In the genomic region with DNA sequence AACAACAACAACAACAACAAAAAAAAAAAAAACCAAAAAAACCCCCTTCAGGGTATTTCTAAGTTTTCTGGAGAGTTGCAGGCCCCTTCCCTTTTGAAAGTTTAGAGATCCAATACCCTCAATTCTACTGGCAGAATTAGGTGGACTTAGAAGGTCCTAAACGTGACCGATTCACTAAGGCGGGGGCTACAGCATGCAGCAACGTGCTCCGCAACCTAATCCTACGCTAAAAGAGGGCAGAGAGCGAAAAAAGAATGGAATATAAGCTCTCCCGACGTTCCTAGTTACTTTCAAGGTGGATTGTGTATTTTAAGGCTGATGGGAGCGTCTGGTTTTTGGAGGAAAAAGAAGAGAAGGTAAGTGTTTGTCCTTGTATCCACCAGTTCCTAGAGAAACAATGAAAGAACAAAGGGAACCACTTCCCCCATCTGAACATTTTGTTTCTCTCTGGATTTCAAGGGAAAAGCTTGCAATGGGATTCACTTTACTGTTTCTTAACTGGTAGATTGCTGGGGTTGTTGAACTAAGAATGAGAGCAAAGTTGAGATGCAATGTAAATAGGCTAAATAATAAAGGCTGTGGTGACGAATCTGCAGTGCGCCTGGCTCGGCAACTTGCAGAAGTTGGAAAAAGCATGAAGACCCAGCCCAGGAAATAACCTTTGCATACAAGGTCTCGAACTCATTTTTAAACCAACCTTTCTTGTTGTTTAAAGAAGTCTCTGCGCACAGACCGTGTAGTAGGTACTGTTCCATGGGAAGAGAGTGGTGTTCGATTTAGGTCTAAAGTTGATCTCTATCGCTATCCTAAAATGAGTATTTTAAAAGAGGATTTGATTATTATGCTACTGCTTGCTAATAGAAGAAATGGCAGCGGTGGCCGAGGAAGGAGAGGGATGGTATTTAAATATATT, we compare ENCODE assay signal across 8 mouse cellular contexts. TPM values are rescaled to one million over a fixed set of nuclear protein-coding genes. Genes with fewer than 3 reads are reported as not detected.
A peak's percentile ranks its signal among the peaks of the same experiment; 100 is the strongest.
DNase-seq lines count a peak whose midpoint lies in the region; ATAC-seq and TF ChIP-seq lines count a peak whose summit lies in the region.

A gene (plus strand): TSS at position 222 of the 913 bp plus-strand sequence.

- no peak for TF ChIP-seq CTCF in G1E (IDR thresholded peaks at IDR 0.05; ENCODE audit: low read depth, low read length)

- no peaks in the 10 kb centered on the region for H3K36me3 ChIP-seq in G1E (replicated peaks)
- H3K36me3 ChIP-seq in embryonic facial prominence, embryonic 15.5 days, result no peaks in the 10 kb centered on the region
- no peaks in the 10 kb centered on the region for H3K36me3 ChIP-seq in heart, embryonic 14.5 days (ENCODE audit: control insufficient read depth, insufficient read depth, low read length)
- H3K36me3 ChIP-seq in midbrain, embryonic 11.5 days (ENCODE audit: control insufficient read depth, insufficient read depth, low read length), result no peaks in the 10 kb centered on the region

- 5% methylated on average over 20 of the region's 20 CpGs for WGBS in embryonic facial prominence, embryonic 15.5 days
- WGBS in heart, embryonic 14.5 days, result 1% methylated on average over 20 of the region's 20 CpGs
- 0% methylated on average over 20 of the region's 20 CpGs for WGBS in midbrain, embryonic 11.5 days

- ATAC-seq in G1E (ENCODE audit: extremely low read depth, insufficient number of reproducible peaks, low FRiP score, poor library complexity, severe bottlenecking), result no peak
- no peak for ATAC-seq in embryonic facial prominence, embryonic 15.5 days (ENCODE audit: insufficient number of reproducible peaks, low FRiP score, low TSS enrichment, low read depth)
- ATAC-seq in heart, embryonic 14.5 days (ENCODE audit: insufficient number of reproducible peaks, insufficient read depth, low FRiP score, low read depth), result no peak
- no peak for ATAC-seq in midbrain, embryonic 11.5 days (ENCODE audit: low FRiP score)

- DNase-seq in B cell, adult 2 months, result peak; percentile 40 to 42
- DNase-seq in G1E (ENCODE audit: low spot score), result no peak
- peak; percentile 38 to 64 for DNase-seq in kidney, postnatal 4 days
- peak; percentile 92 for DNase-seq in midbrain, embryonic 11.5 days (ENCODE audit: low spot score, missing footprints)
- DNase-seq in right cerebral cortex, postnatal 10 days (ENCODE audit: low spot score in 2 of 2), result no peak
- no peak for DNase-seq in testis, postnatal 10 days (ENCODE audit: low spot score)

- peak within 1 kb of the TSS; percentile 100 for H3K27ac ChIP-seq in embryonic facial prominence, embryonic 15.5 days (replicated peaks)
- H3K27ac ChIP-seq in heart, embryonic 14.5 days (replicated peaks in 1 of 2; ENCODE audit: control insufficient read depth in 1 of 2, insufficient read depth in 1 of 2, low read depth in 2 of 2, low read length in 2 of 2), result peak within 1 kb of the TSS; percentile 99 to 100
- peak within 1 kb of the TSS; percentile 100 for H3K27ac ChIP-seq in midbrain, embryonic 11.5 days (ENCODE audit: low read depth, low read length)

- peak within 1 kb of the TSS; percentile 68 for H3K9ac ChIP-seq in embryonic facial prominence, embryonic 15.5 days
- H3K9ac ChIP-seq in heart, embryonic 14.5 days (ENCODE audit: low read length), result peak within 1 kb of the TSS; percentile 94
- H3K9ac ChIP-seq in midbrain, embryonic 11.5 days (ENCODE audit: low read length), result peak within 1 kb of the TSS; percentile 100

- no peaks in the 10 kb centered on the region for H3K27me3 ChIP-seq in G1E (ENCODE audit: insufficient read depth, low read length)
- no peaks in the 10 kb centered on the region for H3K27me3 ChIP-seq in embryonic facial prominence, embryonic 15.5 days
- H3K27me3 ChIP-seq in heart, embryonic 14.5 days (ENCODE audit: control insufficient read depth, insufficient read depth, low read length), result no peaks in the 10 kb centered on the region
- H3K27me3 ChIP-seq in midbrain, embryonic 11.5 days (ENCODE audit: control insufficient read depth, insufficient read depth, low read length), result no peaks in the 10 kb centered on the region

- H3K4me2 ChIP-seq in embryonic facial prominence, embryonic 15.5 days (replicated peaks), result peak within 1 kb of the TSS; percentile 70
- peak within 1 kb of the TSS; percentile 82 for H3K4me2 ChIP-seq in heart, embryonic 14.5 days (ENCODE audit: low read length)
- H3K4me2 ChIP-seq in midbrain, embryonic 11.5 days, result peak within 1 kb of the TSS; percentile 95

- H3K9me3 ChIP-seq in G1E (replicated peaks), result no peaks in the 10 kb centered on the region
- no peaks in the 10 kb centered on the region for H3K9me3 ChIP-seq in embryonic facial prominence, embryonic 15.5 days (replicated peaks)
- H3K9me3 ChIP-seq in heart, embryonic 14.5 days (ENCODE audit: control insufficient read depth, low read length), result no peaks in the 10 kb centered on the region
- H3K9me3 ChIP-seq in midbrain, embryonic 11.5 days (ENCODE audit: control insufficient read depth, low read length), result no peaks in the 10 kb centered on the region

- H3K4me1 ChIP-seq in G1E (ENCODE audit: insufficient read depth, low read depth, low read length), result peaks cover 32% of the 10 kb centered on the region
- H3K4me1 ChIP-seq in embryonic facial prominence, embryonic 15.5 days, result peaks cover 14% of the 10 kb centered on the region
- H3K4me1 ChIP-seq in heart, embryonic 14.5 days (ENCODE audit: control insufficient read depth in 2 of 2, insufficient read depth in 2 of 2, low read length in 2 of 2), result peaks cover 5 to 18% of the 10 kb centered on the region in 2 experiments; a peak in 3 of 4 replicates
- peaks cover 43% of the 10 kb centered on the region for H3K4me1 ChIP-seq in midbrain, embryonic 11.5 days (ENCODE audit: control insufficient read depth, insufficient read depth, low read length)

- peak within 1 kb of the TSS; percentile 86 for H3K4me3 ChIP-seq in G1E (ENCODE audit: low read depth, low read length)
- H3K4me3 ChIP-seq in embryonic facial prominence, embryonic 15.5 days (replicated peaks), result peak within 1 kb of the TSS; percentile 62
- peak within 1 kb of the TSS; percentile 68 for H3K4me3 ChIP-seq in heart, embryonic 14.5 days (ENCODE audit: control insufficient read depth in 1 of 2, insufficient read depth in 1 of 2, low read depth in 1 of 2, low read length in 2 of 2)
- H3K4me3 ChIP-seq in midbrain, embryonic 11.5 days (ENCODE audit: low read depth, low read length), result peak within 1 kb of the TSS; percentile 68

RNA-seq across cellular contexts. Expression of the gene that starts here (rescaled TPM):
- total RNA-seq in G1E (2014; fragmentation: Nextera tagmentation) (141 and 160 TPM in 2 replicates), G1E (2017) (62.9 and 73.6 TPM in 2 replicates)
- 20.5 and 20.8 TPM in 2 replicates for polyA plus RNA-seq in G1E (2012)
- 65.5 and 70.1 TPM in 2 replicates for polyA plus RNA-seq in embryonic facial prominence, embryonic 15.5 days (2015; fragmentation: Nextera tagmentation; extraction: Ambion mirVana)
- 24.4 and 27.1 TPM in 2 replicates for polyA plus RNA-seq in heart, embryonic 14.5 days (2014; fragmentation: Nextera tagmentation; extraction: Ambion mirVana)
- polyA plus RNA-seq in midbrain, embryonic 11.5 days (2014; fragmentation: Nextera tagmentation; extraction: Ambion mirVana), result 54.1 and 57.2 TPM in 2 replicates

Comparison
In these comparisons a context has a peak if more than half of its experiments do, and no peak if none do; other contexts are left out.
1. DNase-seq: peak in B cell, adult 2 months (2 of 2), kidney, postnatal 4 days (2 of 2) and midbrain, embryonic 11.5 days (single experiment); none in G1E (single experiment), right cerebral cortex, postnatal 10 days (0 of 2) and testis, postnatal 10 days (single experiment).
2. Peak in every context shown above with its lines, with median percentiles within 50 percentile points of each other: H3K4me3 ChIP-seq, H3K27ac ChIP-seq, H3K4me2 ChIP-seq and H3K9ac ChIP-seq.